Mouse (Mus musculus): ENCODE results near the gene Ano1.

Ano1 gene

GRCm38 (mm10) chr7:144541351-144541750, 210.4 kb downstream of the Ano1 start:
- in situ Hi-C loops (cut with MboI, MseI) = no loop called here

- in situ Hi-C loops (cut with MboI, MseI) = no loop called here
Measured at GRCm38 (mm10) chr7:144539146-144539545, 212.6 kb downstream of the Ano1 start.

Measured in T-helper 1 cell (primary cell).